ENCODE assay signal across 9 mouse cellular contexts in genomic region chr4:126150297-126150948, GRCm38 (mm10). TPM values are rescaled to one million over a fixed set of nuclear protein-coding genes. Genes with fewer than 3 reads are reported as not detected.
DNase-seq lines count a peak whose midpoint lies in the region; ATAC-seq and TF ChIP-seq lines count a peak whose summit lies in the region.
"Had no signal": no experiment of that assay in that cellular context is flagged by ENCODE, and none has a peak within 500 bp of the region (broad histone marks: within the 10 kb centered on the region; RNA-seq: fewer than 3 reads in every experiment).

No protein-coding gene starts in this region.

- peak overlapping the region; percentile 73 for H3K4me2 ChIP-seq in hindbrain, embryonic 12.5 days (replicated peaks)
- H3K4me2 ChIP-seq in hindbrain, embryonic 16.5 days (ENCODE audit: low read length) = no peak overlapping the region
- peak overlapping the region; percentile 68 for H3K4me2 ChIP-seq in neural tube, embryonic 15.5 days

- no peak for ATAC-seq in hindbrain, embryonic 12.5 days (ENCODE audit: low FRiP score)
- ATAC-seq in hindbrain, embryonic 16.5 days = no peak
- ATAC-seq in neural tube, embryonic 15.5 days (ENCODE audit: low FRiP score) = no peak
- ATAC-seq in megakaryocyte, adult 5-6 weeks (ENCODE audit: poor library complexity, severe bottlenecking) = no peak

- peaks cover 30% of the 10 kb centered on the region for H3K4me1 ChIP-seq in hindbrain, embryonic 12.5 days
- peaks cover 12% of the 10 kb centered on the region for H3K4me1 ChIP-seq in hindbrain, embryonic 16.5 days (ENCODE audit: control insufficient read depth, insufficient read depth, low read depth, low read length)
- no peaks in the 10 kb centered on the region for H3K4me1 ChIP-seq in embryonic fibroblast, embryonic 13.5 days (ENCODE audit: control insufficient read depth, insufficient read depth, low read length)
- peaks cover 6% of the 10 kb centered on the region; the same call in 1 of the 2 replicates for H3K4me1 ChIP-seq in liver, adult 2 months (ENCODE audit: control insufficient read depth, insufficient read depth, low read length)
- peaks cover 28% of the 10 kb centered on the region for H3K4me1 ChIP-seq in neural tube, embryonic 15.5 days

- H3K4me3 ChIP-seq in hindbrain, embryonic 12.5 days = peak overlapping the region; percentile 52; the same call in 1 of the 2 replicates
- no peak overlapping the region for H3K4me3 ChIP-seq in hindbrain, embryonic 16.5 days (ENCODE audit: low read length)
- peak overlapping the region; percentile 3 for H3K4me3 ChIP-seq in embryonic fibroblast, embryonic 13.5 days (ENCODE audit: insufficient read depth, low read length)
- peak overlapping the region; percentile 22; the same call in 1 of the 2 replicates for H3K4me3 ChIP-seq in liver, adult 2 months (ENCODE audit: insufficient read depth, low read depth, low read length)
- H3K4me3 ChIP-seq in neural tube, embryonic 15.5 days (replicated peaks) = no peak overlapping the region
- H3K4me3 ChIP-seq: megakaryocyte, embryonic 14.5 days had no signal

- peaks cover 50% of the 10 kb centered on the region for H3K27me3 ChIP-seq in hindbrain, embryonic 12.5 days
- H3K27me3 ChIP-seq in hindbrain, embryonic 16.5 days (replicated peaks; ENCODE audit: control insufficient read depth, insufficient read depth, low read length) = peaks cover 26% of the 10 kb centered on the region
- no peaks in the 10 kb centered on the region for H3K27me3 ChIP-seq in liver, adult 2 months (ENCODE audit: control insufficient read depth, insufficient read depth, low read length)
- peaks cover 39% of the 10 kb centered on the region for H3K27me3 ChIP-seq in neural tube, embryonic 15.5 days (replicated peaks)

- no peak overlapping the region for H3K9ac ChIP-seq in hindbrain, embryonic 12.5 days
- no peak overlapping the region for H3K9ac ChIP-seq in hindbrain, embryonic 16.5 days (ENCODE audit: low read depth, low read length)
- H3K9ac ChIP-seq in liver, adult 2 months (ENCODE audit: low read depth, low read length) = peak overlapping the region; percentile 6; the same call in 1 of the 2 replicates
- no peak overlapping the region for H3K9ac ChIP-seq in neural tube, embryonic 15.5 days (replicated peaks)

- peak; percentile 68 to 73 for DNase-seq in heart, postnatal 36 days
- DNase-seq in liver, adult 2 months (ENCODE audit: extremely low read depth, low read depth, low spot score) = no peak
- no peak for DNase-seq in layer of hippocampus, postnatal 14 days (ENCODE audit: low spot score in 2 of 2)

- no peaks in the 10 kb centered on the region for H3K36me3 ChIP-seq in hindbrain, embryonic 12.5 days
- no peaks in the 10 kb centered on the region for H3K36me3 ChIP-seq in hindbrain, embryonic 16.5 days (ENCODE audit: control insufficient read depth, insufficient read depth, low read length)
- no peaks in the 10 kb centered on the region for H3K36me3 ChIP-seq in liver, adult 2 months (ENCODE audit: control insufficient read depth, insufficient read depth, low read length)
- H3K36me3 ChIP-seq in neural tube, embryonic 15.5 days = no peaks in the 10 kb centered on the region

- TF ChIP-seq CTCF in embryonic fibroblast, embryonic 13.5 days (IDR thresholded peaks at IDR 0.05; ENCODE audit: borderline replicate concordance, insufficient read depth, low read length) = no peak
- TF ChIP-seq CTCF in liver, adult 2 months (IDR thresholded peaks at IDR 0.05; ENCODE audit: low read depth, low read length) = no peak

- H3K79me2 ChIP-seq in liver, adult 2 months (ENCODE audit: control insufficient read depth, insufficient read depth, low read length) = no peaks in the 10 kb centered on the region

- peak; percentile 69 for TF ChIP-seq POLR2A in embryonic fibroblast, embryonic 13.5 days (IDR thresholded peaks at IDR 0.05; ENCODE audit: low read depth, low read length)
- no peak for TF ChIP-seq POLR2A in liver, adult 2 months (IDR thresholded peaks at IDR 0.05; ENCODE audit: extremely low read depth, insufficient read depth, low read length)

- intact Hi-C loops in heart, postnatal 36 days (cut with DNase I) = no loop called here

- peak overlapping the region; percentile 56 for H3K27ac ChIP-seq in hindbrain, embryonic 12.5 days
- H3K27ac ChIP-seq in hindbrain, embryonic 16.5 days (ENCODE audit: low read depth, low read length) = no peak overlapping the region
- peak overlapping the region; percentile 86 for H3K27ac ChIP-seq in embryonic fibroblast, embryonic 13.5 days (ENCODE audit: insufficient read depth, low read length)
- peak overlapping the region; percentile 40 for H3K27ac ChIP-seq in liver, adult 2 months (replicated peaks; ENCODE audit: insufficient read depth, low read depth, low read length)
- H3K27ac ChIP-seq in neural tube, embryonic 15.5 days (replicated peaks) = no peak overlapping the region

- no peaks in the 10 kb centered on the region for H3K9me3 ChIP-seq in hindbrain, embryonic 12.5 days (replicated peaks)
- no peaks in the 10 kb centered on the region for H3K9me3 ChIP-seq in hindbrain, embryonic 16.5 days (ENCODE audit: control insufficient read depth, low read length)
- no peaks in the 10 kb centered on the region for H3K9me3 ChIP-seq in neural tube, embryonic 15.5 days (replicated peaks)
- H3K9me3 ChIP-seq: megakaryocyte, embryonic 14.5 days had no signal

- WGBS in hindbrain, embryonic 12.5 days = 49% methylated on average over 16 of the region's 16 CpGs
- 65% methylated on average over 16 of the region's 16 CpGs for WGBS in hindbrain, embryonic 16.5 days
- 74% methylated on average over 16 of the region's 16 CpGs for WGBS in liver, adult 2 months
- WGBS in neural tube, embryonic 15.5 days = 64% methylated on average over 16 of the region's 16 CpGs

RNA-seq across cellular contexts. Expression of gene Eva1b, which starts 2.9 kb away (rescaled TPM):
- 35.4 and 40.0 TPM in 2 replicates for polyA plus RNA-seq in hindbrain, embryonic 12.5 days (2016; fragmentation: Nextera tagmentation; extraction: Ambion mirVana)
- polyA plus RNA-seq in hindbrain, embryonic 16.5 days (2015; fragmentation: Nextera tagmentation; extraction: Ambion mirVana) = 11.8 and 13.7 TPM in 2 replicates
- 41.0 and 53.7 TPM in 2 replicates for polyA plus RNA-seq in embryonic fibroblast, embryonic 13.5 days (2011; ENCODE audit: insufficient read length, low read depth, missing spikeins)
- 10 to 100 TPM; 15.7 to 16.2 TPM for total RNA-seq in heart, postnatal 36 days (2021)
- 8.0 and 9.5 TPM in 2 replicates for total RNA-seq in liver, adult 2 months (2014; rRNA removed)
- 15.8 and 18.1 TPM in 2 replicates for polyA plus RNA-seq in liver, adult 2 months (2012; rRNA removed)
- polyA plus RNA-seq in neural tube, embryonic 15.5 days (2015; fragmentation: Nextera tagmentation; extraction: Ambion mirVana) = 13.3 and 19.1 TPM in 2 replicates
- total RNA-seq in layer of hippocampus, postnatal 14 days (2021) = 1 to 10 TPM; 6.5 to 6.7 TPM
- 0.82 and 1.1 TPM in 2 replicates for total RNA-seq in megakaryocyte, adult 5-6 weeks (2015)
- total RNA-seq in megakaryocyte, adult 5-6 weeks (2017) = 0.24 and 1.3 TPM in 2 replicates

RNA-seq across cellular contexts. Expression of gene Sh3d21, which starts 12.9 kb away (rescaled TPM):
- 3.7 and 5.3 TPM in 2 replicates for polyA plus RNA-seq in hindbrain, embryonic 12.5 days (2016; fragmentation: Nextera tagmentation; extraction: Ambion mirVana)
- 1.3 and 1.5 TPM in 2 replicates for polyA plus RNA-seq in hindbrain, embryonic 16.5 days (2015; fragmentation: Nextera tagmentation; extraction: Ambion mirVana)
- 2.5 and 3.8 TPM in 2 replicates for polyA plus RNA-seq in embryonic fibroblast, embryonic 13.5 days (2011; ENCODE audit: insufficient read length, low read depth, missing spikeins)
- 1 to 10 TPM; 2.4 to 3.6 TPM for total RNA-seq in heart, postnatal 36 days (2021)
- 0.54 and 0.65 TPM in 2 replicates for total RNA-seq in liver, adult 2 months (2014; rRNA removed)
- 0.26 and 0.55 TPM in 2 replicates for polyA plus RNA-seq in liver, adult 2 months (2012; rRNA removed)
- 1.4 and 2.6 TPM in 2 replicates for polyA plus RNA-seq in neural tube, embryonic 15.5 days (2015; fragmentation: Nextera tagmentation; extraction: Ambion mirVana)
- 1 to 10 TPM; 1.2 to 1.8 TPM for total RNA-seq in layer of hippocampus, postnatal 14 days (2021)
- total RNA-seq in megakaryocyte, adult 5-6 weeks (2015) = not detected in 2 replicates
- 0.12 TPM in 1 of 2 replicates, not detected in the other for total RNA-seq in megakaryocyte, adult 5-6 weeks (2017)

RNA-seq across cellular contexts. Expression of gene Stk40, which starts 46.7 kb away (rescaled TPM):
- polyA plus RNA-seq in hindbrain, embryonic 12.5 days (2016; fragmentation: Nextera tagmentation; extraction: Ambion mirVana) = 49.4 and 51.0 TPM in 2 replicates
- 29.5 and 34.3 TPM in 2 replicates for polyA plus RNA-seq in hindbrain, embryonic 16.5 days (2015; fragmentation: Nextera tagmentation; extraction: Ambion mirVana)
- 26.4 and 34.1 TPM in 2 replicates for polyA plus RNA-seq in embryonic fibroblast, embryonic 13.5 days (2011; ENCODE audit: insufficient read length, low read depth, missing spikeins)
- total RNA-seq in heart, postnatal 36 days (2021) = 10 to 100 TPM; 33.6 to 41.5 TPM
- total RNA-seq in liver, adult 2 months (2014; rRNA removed) = 6.5 and 10.8 TPM in 2 replicates
- polyA plus RNA-seq in liver, adult 2 months (2012; rRNA removed) = 22.5 and 22.9 TPM in 2 replicates
- 28.1 and 29.9 TPM in 2 replicates for polyA plus RNA-seq in neural tube, embryonic 15.5 days (2015; fragmentation: Nextera tagmentation; extraction: Ambion mirVana)
- total RNA-seq in layer of hippocampus, postnatal 14 days (2021) = 10 to 100 TPM; 20.8 to 21.3 TPM
- 20.8 and 21.4 TPM in 2 replicates for total RNA-seq in megakaryocyte, adult 5-6 weeks (2015)
- 22.5 and 32.8 TPM in 2 replicates for total RNA-seq in megakaryocyte, adult 5-6 weeks (2017)

RNA-seq across cellular contexts. Expression of gene Thrap3, which starts 52.1 kb away (rescaled TPM):
- polyA plus RNA-seq in hindbrain, embryonic 12.5 days (2016; fragmentation: Nextera tagmentation; extraction: Ambion mirVana) = 250 and 255 TPM in 2 replicates
- polyA plus RNA-seq in hindbrain, embryonic 16.5 days (2015; fragmentation: Nextera tagmentation; extraction: Ambion mirVana) = 107 and 120 TPM in 2 replicates
- 311 and 382 TPM in 2 replicates for polyA plus RNA-seq in embryonic fibroblast, embryonic 13.5 days (2011; ENCODE audit: insufficient read length, low read depth, missing spikeins)
- 100 to 1,000 TPM; 119 to 123 TPM for total RNA-seq in heart, postnatal 36 days (2021)
- 74.3 and 78.6 TPM in 2 replicates for total RNA-seq in liver, adult 2 months (2014; rRNA removed)
- 25.6 and 29.1 TPM in 2 replicates for polyA plus RNA-seq in liver, adult 2 months (2012; rRNA removed)
- 127 and 133 TPM in 2 replicates for polyA plus RNA-seq in neural tube, embryonic 15.5 days (2015; fragmentation: Nextera tagmentation; extraction: Ambion mirVana)
- 100 to 1,000 TPM; 142 to 149 TPM for total RNA-seq in layer of hippocampus, postnatal 14 days (2021)
- 115 and 119 TPM in 2 replicates for total RNA-seq in megakaryocyte, adult 5-6 weeks (2015)
- 248 and 291 TPM in 2 replicates for total RNA-seq in megakaryocyte, adult 5-6 weeks (2017)

RNA-seq across cellular contexts. Expression of gene Lsm10, which starts 54.0 kb away (rescaled TPM):
- polyA plus RNA-seq in hindbrain, embryonic 12.5 days (2016; fragmentation: Nextera tagmentation; extraction: Ambion mirVana) = 37.7 and 39.6 TPM in 2 replicates
- 51.3 and 55.8 TPM in 2 replicates for polyA plus RNA-seq in hindbrain, embryonic 16.5 days (2015; fragmentation: Nextera tagmentation; extraction: Ambion mirVana)
- 34.3 and 38.7 TPM in 2 replicates for polyA plus RNA-seq in embryonic fibroblast, embryonic 13.5 days (2011; ENCODE audit: insufficient read length, low read depth, missing spikeins)
- total RNA-seq in heart, postnatal 36 days (2021) = 10 to 100 TPM; 14.5 to 16.4 TPM
- 20.0 and 30.0 TPM in 2 replicates for total RNA-seq in liver, adult 2 months (2014; rRNA removed)
- polyA plus RNA-seq in liver, adult 2 months (2012; rRNA removed) = 28.4 TPM in 2 replicates
- 48.5 and 51.6 TPM in 2 replicates for polyA plus RNA-seq in neural tube, embryonic 15.5 days (2015; fragmentation: Nextera tagmentation; extraction: Ambion mirVana)
- total RNA-seq in layer of hippocampus, postnatal 14 days (2021) = 10 to 100 TPM; 12.9 to 13.1 TPM
- total RNA-seq in megakaryocyte, adult 5-6 weeks (2015) = 47.3 and 54.9 TPM in 2 replicates
- 19.3 and 21.7 TPM in 2 replicates for total RNA-seq in megakaryocyte, adult 5-6 weeks (2017)

Comparison
In these comparisons a context has a peak if more than half of its experiments do, and no peak if none do; other contexts are left out.
1. H3K27ac ChIP-seq: peak in hindbrain, embryonic 12.5 days (single experiment), embryonic fibroblast, embryonic 13.5 days (single experiment) and liver, adult 2 months (single experiment); none in hindbrain, embryonic 16.5 days (single experiment) and neural tube, embryonic 15.5 days (single experiment).
2. H3K4me3 ChIP-seq: peak in hindbrain, embryonic 12.5 days (single experiment), embryonic fibroblast, embryonic 13.5 days (single experiment) and liver, adult 2 months (single experiment); none in hindbrain, embryonic 16.5 days (single experiment) and neural tube, embryonic 15.5 days (single experiment).
3. DNase-seq: peak in heart, postnatal 36 days (2 of 2); none in liver, adult 2 months (single experiment) and layer of hippocampus, postnatal 14 days (0 of 2).